Mouse (Mus musculus): Measurements from ENCODE around the gene Fam163a.
"Not testable (repeated sequence)": the region's sequence is repeated elsewhere in the genome, so short reads cannot be mapped to it uniquely, and the experiment has no call there.

Gene Fam163a

GRCm38 (mm10) chr1:156085770-156086169, 119.1 kb downstream of the Fam163a start:
- peak; percentile 34 for DNase-seq (ENCODE audit: low read depth, low spot score)

GRCm38 (mm10) chr1:156084603-156085002, 120.2 kb downstream of the Fam163a start:
- no peak for DNase-seq (ENCODE audit: low read depth, low spot score)

GRCm38 (mm10) chr1:156077655-156078054, 127.2 kb downstream of the Fam163a start:
- DNase-seq (ENCODE audit: low read depth, low spot score): no peak

DNA sequence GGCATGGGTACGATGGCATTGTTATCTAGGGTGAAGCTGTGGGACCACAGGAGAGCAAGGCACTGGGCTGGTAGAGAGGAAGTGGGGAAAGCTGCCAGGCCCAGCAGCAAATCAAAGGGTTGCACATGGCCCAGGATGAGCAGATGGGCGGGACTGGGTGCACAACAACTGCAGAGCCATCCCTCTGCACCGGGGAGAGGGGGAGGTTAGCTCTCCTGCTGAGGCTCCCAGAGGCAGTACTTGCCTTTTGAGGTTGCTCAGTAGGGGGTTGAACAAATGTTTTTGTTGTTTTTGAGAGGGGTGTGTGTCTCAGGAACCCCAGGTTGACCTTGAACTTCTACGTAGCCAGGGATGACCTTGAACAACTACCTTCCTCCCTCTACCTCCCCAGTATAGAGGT, 128.4 kb downstream of the Fam163a start:
- no peak for DNase-seq (ENCODE audit: low read depth, low spot score)

DNA sequence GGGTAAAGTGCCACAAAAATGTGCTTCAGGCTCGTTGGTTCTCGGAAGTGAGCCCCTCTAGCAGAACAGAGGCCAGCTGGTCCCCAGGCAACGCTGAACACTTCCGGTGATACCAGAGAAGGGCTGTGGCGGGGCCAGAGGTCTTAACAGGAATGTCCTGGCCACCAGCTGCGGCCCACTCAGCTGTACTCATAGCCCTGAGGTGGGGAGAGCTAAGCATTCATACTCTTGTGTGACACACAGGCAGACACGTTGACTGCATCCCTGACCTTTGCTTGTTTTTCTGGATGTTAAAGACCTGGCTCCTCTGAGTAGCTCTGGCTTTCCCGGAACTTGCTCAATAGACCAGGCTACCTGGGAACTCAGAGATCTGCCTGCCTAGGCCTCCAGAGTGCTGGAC, 130.3 kb downstream of the Fam163a start:
- DNase-seq (ENCODE audit: low read depth, low spot score): no peak

GRCm38 (mm10) chr1:156073169-156073821, 131.5 kb downstream of the Fam163a start:
- no peak for DNase-seq (ENCODE audit: low read depth, low spot score)

DNA sequence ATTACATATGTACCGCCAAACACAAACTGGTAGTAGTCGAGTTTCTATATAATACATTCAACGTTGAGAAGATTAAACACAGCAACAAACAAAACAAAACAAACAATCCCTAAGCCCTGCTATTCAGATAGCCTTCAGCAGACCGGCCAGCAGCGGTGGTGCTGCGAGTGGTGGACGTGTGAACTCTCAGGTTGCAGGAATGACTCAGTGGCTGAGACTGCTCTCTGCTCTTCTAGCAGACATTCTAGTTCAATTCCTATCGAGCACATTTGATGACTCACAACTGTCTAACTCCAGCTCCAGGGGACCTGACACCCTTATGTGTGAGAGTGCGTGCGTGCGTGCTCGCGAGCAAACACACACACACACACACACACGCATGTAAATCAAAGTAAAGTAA, 134.7 kb downstream of the Fam163a start:
- DNase-seq (ENCODE audit: low read depth, low spot score): no peak

- no peak for DNase-seq (ENCODE audit: low read depth, low spot score)
Observed at GRCm38 (mm10) chr1:156066133-156066532, 138.7 kb downstream of the Fam163a start.

DNA sequence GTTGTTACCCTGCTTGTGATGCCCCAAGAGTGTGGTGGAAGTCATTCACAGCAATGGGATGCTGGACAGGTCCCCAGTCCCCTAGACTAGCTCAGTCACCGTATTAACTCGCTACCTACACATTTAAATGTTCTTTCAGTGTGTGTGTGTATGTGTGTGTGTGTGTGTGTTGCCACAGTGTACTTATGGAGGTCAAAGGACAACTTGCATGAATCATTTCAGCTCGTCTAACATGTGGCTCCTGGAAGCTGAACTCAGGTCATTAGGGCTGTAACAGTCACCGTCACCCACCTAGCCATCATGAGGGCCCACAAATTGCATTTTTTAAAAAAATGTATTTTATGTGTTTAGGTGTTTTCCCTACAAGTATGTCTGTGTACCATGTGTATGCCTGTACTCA, 142.6 kb downstream of the Fam163a start:
- DNase-seq (ENCODE audit: low read depth, low spot score): no peak

GRCm38 (mm10) chr1:156058207-156058606, 146.6 kb downstream of the Fam163a start:
- no peak for DNase-seq (ENCODE audit: low read depth, low spot score)

DNA sequence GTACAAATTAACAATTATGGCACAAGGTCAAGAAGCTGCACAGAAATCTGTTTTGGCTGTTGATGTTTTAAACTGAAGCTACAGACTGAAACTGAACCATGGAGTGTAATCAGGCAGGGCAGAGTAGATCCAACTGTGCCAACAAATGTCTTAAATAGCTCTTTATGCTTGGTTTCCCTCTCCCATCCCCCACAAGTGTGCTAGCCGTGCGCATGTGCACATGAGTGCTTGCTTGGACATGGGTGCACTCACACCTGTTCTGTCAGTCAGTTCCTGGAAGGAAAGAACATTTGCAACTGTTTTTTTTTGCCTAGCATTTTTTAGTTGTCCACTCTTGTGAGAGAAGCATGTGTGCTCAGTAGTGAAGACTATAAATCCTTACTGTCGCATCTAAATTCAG, 158.1 kb downstream of the Fam163a start:
- no peak for DNase-seq (ENCODE audit: low read depth, low spot score)

GRCm38 (mm10) chr1:156044211-156044611, 160.6 kb downstream of the Fam163a start:
- no peak for DNase-seq (ENCODE audit: low read depth, low spot score)

DNA sequence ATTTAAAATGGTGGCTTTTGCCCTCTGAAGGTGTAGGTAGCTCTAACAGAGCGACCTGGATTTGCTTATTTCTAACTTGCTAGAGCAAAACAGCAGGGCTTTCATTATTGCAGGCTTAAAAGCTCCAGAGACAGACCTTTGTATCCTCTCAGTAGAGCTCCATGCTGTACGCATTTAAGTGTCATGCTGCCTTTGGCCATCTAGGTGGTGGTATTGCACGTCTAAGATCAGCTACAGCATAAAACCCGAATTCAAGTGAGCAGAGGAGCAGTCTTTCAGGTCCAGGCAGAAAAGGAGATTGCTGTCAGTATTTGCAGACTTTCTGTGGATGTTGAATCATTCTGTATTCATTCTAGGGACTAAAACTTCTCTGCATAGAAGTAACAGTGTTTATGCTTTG, 161.8 kb downstream of the Fam163a start:
- DNase-seq (ENCODE audit: low read depth, low spot score): no peak

DNA sequence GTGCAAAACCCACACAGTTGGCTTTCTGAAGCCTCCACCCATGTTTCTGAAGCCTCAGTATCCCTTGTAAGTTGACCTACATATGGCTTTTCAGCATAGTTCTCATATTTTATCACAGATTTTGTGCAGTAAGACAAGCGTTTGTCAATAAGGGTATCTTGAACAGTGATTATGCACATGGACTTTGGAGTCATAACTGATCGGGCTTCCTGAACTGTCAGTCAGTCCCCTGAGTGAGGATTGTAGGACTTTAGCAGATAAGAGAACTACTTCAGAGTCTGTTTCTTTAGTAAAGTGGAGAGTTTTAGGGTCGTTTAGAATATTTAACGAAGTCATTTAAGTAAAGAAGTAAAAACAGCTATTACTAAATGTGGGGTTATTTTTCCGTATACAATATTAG, 162.3 kb downstream of the Fam163a start:
- no peak for DNase-seq (ENCODE audit: low read depth, low spot score)

- DNase-seq (ENCODE audit: low read depth, low spot score): no peak
Observed at GRCm38 (mm10) chr1:156041451-156042241, 163.2 kb downstream of the Fam163a start.

GRCm38 (mm10) chr1:156040731-156041401, 164.0 kb downstream of the Fam163a start:
- peak; percentile 73 for DNase-seq (ENCODE audit: low read depth, low spot score)

DNA sequence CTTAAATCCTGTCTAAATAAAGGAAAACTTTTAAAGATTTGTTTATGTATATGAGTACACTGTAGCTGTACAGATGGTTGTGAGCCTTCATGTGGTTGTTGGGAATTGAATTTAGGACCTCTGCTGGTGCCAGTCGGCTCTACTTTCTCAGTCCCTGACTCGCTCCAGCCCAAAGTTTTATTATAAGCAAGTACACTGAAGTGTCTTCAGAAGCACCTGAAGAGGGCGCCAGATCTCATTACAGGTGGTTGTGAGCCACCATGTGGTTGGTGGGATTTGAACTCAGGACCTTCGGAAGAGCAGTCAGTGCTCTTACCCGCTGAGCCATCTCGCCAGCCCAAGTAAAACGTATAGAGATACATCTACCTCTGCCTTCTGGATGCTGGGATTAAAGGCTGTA, 164.8 kb downstream of the Fam163a start:
- DNase-seq (ENCODE audit: low read depth, low spot score): not testable (repeated sequence)

DNA sequence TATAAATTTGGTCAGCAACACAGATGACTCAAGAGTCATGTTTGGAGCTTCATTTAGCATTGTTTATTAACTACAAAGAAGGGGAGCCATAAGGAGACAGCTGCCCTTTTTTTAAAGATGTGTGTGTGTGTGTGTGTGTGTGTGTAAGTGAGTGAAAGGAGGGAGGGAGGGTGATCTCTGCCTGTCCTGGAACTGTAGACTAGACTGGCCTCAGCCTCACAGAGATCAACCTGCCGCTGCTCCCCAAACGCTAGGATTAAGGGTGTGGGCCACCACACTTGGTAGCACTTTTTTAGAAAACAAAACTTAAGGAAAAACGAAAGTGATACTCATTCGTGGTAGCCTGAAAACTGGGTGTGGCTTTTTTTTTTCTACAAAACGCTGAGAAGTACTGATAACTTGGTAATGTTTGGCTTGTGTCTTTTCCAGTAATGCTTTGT, 167.7 kb downstream of the Fam163a start:
- DNase-seq (ENCODE audit: low read depth, low spot score): no peak

DNA sequence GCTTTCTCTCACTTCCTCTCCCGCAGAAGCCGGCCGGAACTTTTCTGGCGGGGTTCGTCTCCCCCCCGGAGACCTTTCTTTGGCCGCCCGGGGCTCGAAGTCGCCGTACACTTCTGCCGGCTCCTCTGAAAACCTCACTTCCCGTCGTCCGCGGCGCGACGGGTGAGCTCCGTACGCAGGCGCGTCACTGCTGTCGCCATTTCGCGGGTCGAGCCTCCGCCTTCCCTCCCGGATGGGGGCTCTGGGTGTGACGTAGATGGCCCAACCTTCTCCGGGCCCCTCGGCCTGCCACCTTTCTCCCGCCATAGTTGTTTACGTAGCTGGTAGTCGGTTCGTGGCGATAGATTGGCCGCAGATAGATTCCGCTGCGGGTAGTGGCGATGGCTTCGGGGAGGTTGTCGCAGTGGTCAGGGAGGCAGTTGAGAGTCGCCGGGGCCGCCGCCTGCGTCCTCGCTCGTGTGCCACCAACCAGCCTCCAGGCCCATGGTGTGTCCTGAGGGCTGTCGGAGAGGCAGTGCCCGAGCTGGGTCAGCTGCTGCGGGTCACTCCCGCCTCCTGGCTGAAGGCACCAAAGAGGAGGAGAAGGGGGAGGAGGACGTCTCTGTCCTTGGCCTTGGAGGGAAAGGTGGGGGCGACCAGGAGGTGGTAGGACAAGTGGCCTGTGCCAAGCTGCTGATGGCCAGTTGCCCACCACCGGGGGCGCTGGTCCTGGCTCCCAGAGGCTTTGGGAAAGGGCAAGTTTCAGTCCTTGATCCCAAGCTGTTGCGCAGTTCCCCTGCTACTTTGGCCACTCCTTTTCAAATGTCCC, 168.7 kb downstream of the Fam163a start, which contains the start of gene Tor1aip1:
TSS of gene Tor1aip1 (minus strand) at position 551 of the 808 bp plus-strand sequence.
- DNase-seq (ENCODE audit: low read depth, low spot score): peak; percentile 95

DNA sequence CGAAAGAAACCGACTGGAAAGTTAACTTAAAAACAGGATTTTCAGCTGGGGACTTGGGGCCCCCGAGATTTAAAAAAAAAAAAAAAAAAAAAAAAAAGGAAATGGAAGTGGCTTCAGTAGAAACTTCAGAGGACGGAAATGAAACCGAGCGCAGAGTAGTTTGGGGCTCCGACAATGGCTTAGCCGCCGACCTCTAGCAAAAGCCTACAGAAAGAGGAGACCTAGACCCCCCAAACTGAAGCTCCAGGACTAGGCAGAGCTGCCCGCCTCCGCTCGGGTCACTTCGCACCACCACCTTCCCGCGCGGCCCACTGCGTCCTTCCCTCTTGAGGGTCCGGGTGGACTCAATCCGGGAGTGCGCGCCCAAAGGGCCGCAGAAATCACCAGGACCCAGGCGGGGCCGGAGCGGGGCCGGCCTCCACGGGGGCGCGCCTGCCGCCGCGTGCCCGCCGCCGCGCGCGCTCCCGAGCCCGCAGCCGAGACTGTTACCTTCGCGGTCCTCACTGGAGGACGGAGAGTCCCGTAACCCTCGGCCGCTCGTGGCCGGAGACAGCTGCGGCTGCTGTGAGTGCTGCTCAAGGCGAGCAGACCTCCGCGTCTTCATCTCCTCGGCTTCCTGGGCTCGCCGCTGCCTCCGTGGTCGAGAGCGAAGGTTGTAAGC, 169.4 kb downstream of the Fam163a start, which contains the start of gene Tor1aip2:
TSS of gene Tor1aip2 (plus strand) at position 135 of the 661 bp plus-strand sequence.
- no peak for DNase-seq (ENCODE audit: low read depth, low spot score)

DNA sequence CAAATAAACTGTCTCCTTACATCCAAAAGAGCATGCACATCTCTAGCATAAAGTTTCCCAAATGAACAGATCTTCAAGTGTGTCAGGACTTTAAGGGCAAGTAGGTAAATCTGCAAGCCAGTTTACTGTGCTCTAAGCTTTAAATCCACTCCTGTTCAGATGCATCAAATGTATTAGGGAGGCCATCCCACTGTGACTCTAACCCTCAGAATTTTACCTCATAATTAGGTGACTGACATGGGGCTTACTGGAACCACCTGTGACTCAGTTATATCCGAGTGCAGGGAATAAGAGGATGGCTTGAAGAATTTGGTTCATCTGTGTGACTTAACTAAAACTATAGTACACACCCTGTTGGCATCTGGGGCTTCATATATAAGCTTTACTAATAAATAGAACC, 170.2 kb downstream of the Fam163a start:
- no peak for DNase-seq (ENCODE audit: low read depth, low spot score)
